Mouse (Mus musculus) heart, embryonic 10.5 days (tissue): ENCODE results near the gene Tmem239. TPM values are rescaled to one million over a fixed set of nuclear protein-coding genes. Genes with fewer than 3 reads are reported as not detected.
"Not testable (repeated sequence)": the region's sequence is repeated elsewhere in the genome, so short reads cannot be mapped to it uniquely, and the experiment has no call there.

ENCODE experiments used
- DNase-seq: peaks from one replicate; pipeline ENCODE4 v3.0.0-alpha.2; 2017; ENCODE audit warnings: low spot score
- H3K27ac ChIP-seq: fragments of 300-500 bp; sonication (generic); 2 replicates; pipeline ENCODE4 v1.5.1; 2016; ENCODE audit warnings: mild to moderate bottlenecking
- H3K27me3 ChIP-seq: fragments of 300-500 bp; sonication (generic); 2 replicates; pipeline ENCODE4 v1.6.1; 2016; ENCODE audit warnings: mild to moderate bottlenecking; ENCODE audit not compliant: poor library complexity, insufficient read depth, severe bottlenecking
- H3K36me3 ChIP-seq: fragments of 300-500 bp; sonication (generic); 2 replicates; pipeline ENCODE4 v1.6.1; 2016; ENCODE audit warnings: mild to moderate bottlenecking, moderate library complexity
- H3K4me1 ChIP-seq: fragments of 300-500 bp; sonication (generic); 2 replicates; pipeline ENCODE4 v1.6.1; 2016; ENCODE audit warnings: mild to moderate bottlenecking
- H3K4me3 ChIP-seq: fragments of 300-500 bp; sonication (generic); 2 replicates; pipeline ENCODE4 v1.5.1; 2016; ENCODE audit warnings: mild to moderate bottlenecking, moderate library complexity
- H3K9me3 ChIP-seq: fragments of 300-500 bp; sonication (generic); 2 replicates; pipeline ENCODE4 v1.6.1; 2016; ENCODE audit warnings: mild to moderate bottlenecking, moderate library complexity
- WGBS: fragments of 180-500 bp; shearing (Covaris S2); methylation state at CpG from one replicate; pipeline ENCODE4 v1.1.7; 2016; 5-methylcytosine and 5-hydroxymethylcytosine counted together
- polyA plus RNA-seq: library from polyadenylated mRNA; unstranded; fragments of >200 nt; fragmentation: Nextera tagmentation; extraction: Ambion mirVana; gene quantifications from 2 replicates; pipeline ENCODE4 v1.2.1, GENCODE M21; 2016

Gene Tmem239
- not detected in 2 replicates for polyA plus RNA-seq

- Histone ChIP-seq H3K4me1 (peaks cover under 1% of the 10 kb centered on the region; the same call in 1 of the 2 replicates), H3K9me3 (no peaks in the 10 kb centered on the region), H3K27ac (no peak within 1 kb of the TSS), H3K4me3 (no peak within 1 kb of the TSS), H3K27me3 (peaks cover 14% of the 10 kb centered on the region), H3K36me3 (no peaks in the 10 kb centered on the region)
- 76% methylated on average over 2 of the region's 2 CpGs for WGBS
- peak; percentile 31 for DNase-seq
These were observed at the start of gene Tmem239 for GRCm38 (mm10) chr2:130406178-130406577. TSS of gene Tmem239 (plus strand) at chr2:130406478.

- Histone ChIP-seq H3K4me1 (peaks cover 10% of the 10 kb centered on the region; the same call in 1 of the 2 replicates), H3K27ac (no peak overlapping the region), H3K27me3 (peaks cover 59% of the 10 kb centered on the region), H3K36me3 (no peaks in the 10 kb centered on the region), H3K9me3 (no peaks in the 10 kb centered on the region), H3K4me3 (no peak overlapping the region)
- WGBS: 88% methylated on average over 5 of the region's 5 CpGs
- DNase-seq: no peak
These were observed 48.7 kb upstream of the Tmem239 start for GRCm38 (mm10) chr2:130357551-130357950.

- Histone ChIP-seq H3K9me3 (no peaks in the 10 kb centered on the region), H3K27ac (no peak overlapping the region), H3K36me3 (no peaks in the 10 kb centered on the region), H3K4me1 (peaks cover 12% of the 10 kb centered on the region; the same call in 1 of the 2 replicates), H3K4me3 (no peak overlapping the region), H3K27me3 (peaks cover 72% of the 10 kb centered on the region)
- WGBS: 14% methylated on average over 5 of the region's 5 CpGs
- DNase-seq: no peak
These were observed 47.4 kb upstream of the Tmem239 start for GRCm38 (mm10) chr2:130358852-130359251.

DNA sequence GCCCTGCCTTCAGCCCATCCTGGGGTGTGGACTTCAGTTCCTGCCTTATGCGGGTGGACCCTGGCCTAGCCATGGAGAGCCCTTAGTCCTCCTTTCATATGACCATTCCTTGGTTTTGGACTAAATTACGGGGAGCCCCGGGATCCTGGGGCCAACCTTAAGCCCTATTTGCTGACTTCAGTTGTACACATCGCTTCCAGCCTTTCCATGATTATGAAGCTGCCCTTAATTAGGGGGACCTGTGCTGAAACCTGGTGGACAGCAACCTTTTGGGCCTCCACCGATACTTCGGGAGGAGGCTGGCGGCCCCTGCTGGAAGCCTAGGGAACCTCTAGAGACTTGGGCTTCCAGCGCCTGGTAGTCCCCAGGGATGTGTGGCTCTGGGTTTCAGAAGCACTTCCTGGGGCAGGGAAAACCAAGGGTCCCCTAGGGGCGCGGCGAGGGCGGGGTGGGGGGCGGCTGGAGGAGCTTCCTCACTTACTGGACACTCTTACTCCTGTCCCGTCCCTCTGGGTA, 43.7 kb upstream of the Tmem239 start:
- WGBS: 2% methylated on average over 14 of the region's 14 CpGs

DNA sequence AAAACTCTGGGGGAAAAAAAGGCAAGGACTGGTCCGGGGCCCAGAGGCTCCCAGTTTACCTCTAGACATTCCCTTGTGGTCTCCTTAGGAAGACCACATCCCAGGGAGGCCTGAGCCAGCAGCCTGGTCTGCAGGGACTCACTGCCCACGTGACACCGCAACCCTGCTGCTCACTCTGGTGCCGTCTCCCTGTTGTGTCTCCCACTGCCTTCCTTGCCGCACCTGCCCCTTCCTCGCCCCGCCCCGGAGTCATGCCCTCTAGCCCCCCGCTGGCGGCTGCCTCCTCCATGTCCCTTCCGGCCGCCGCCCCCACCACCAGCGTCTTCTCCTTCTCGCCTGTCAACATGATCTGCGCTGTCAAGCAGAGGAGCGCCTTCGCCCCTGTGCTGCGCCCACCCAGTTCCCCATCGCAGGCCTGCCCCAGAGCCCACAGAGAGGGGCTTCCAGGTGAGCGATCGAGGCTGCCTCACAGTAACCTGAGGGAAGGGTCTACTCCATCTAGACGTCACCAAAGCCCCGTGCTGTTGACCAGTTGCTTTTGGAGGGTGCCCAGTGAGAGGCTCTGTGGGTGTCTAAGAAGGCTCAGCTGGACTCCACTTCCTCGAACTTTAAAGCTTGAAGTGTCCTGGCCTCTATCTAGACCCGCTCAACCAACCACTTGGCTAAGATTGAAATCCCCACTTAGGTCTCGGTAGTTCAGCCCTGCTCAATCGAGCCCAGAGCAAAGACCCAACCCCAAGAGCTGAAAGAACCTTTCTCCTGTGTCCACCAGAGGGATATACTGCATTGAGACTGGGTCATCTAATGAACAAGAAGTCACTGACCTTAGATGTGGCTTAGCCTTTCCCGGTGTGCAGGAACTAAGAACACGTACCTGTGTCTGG, 40.8 kb upstream of the Tmem239 start:
- H3K4me1 ChIP-seq: peaks cover 21% of the 10 kb centered on the region
- DNase-seq: no peak
- no peaks in the 10 kb centered on the region for H3K9me3 ChIP-seq
- H3K27ac ChIP-seq: peak overlapping the region; percentile 79
- WGBS: 5% methylated on average over 30 of the region's 30 CpGs
- H3K36me3 ChIP-seq: no peaks in the 10 kb centered on the region
- peaks cover 67% of the 10 kb centered on the region for H3K27me3 ChIP-seq
- H3K4me3 ChIP-seq: peak overlapping the region; percentile 71

More for the DNA sequence above, 43.7 kb upstream of the Tmem239 start:
- H3K4me3 ChIP-seq: no peak overlapping the region
- no peaks in the 10 kb centered on the region for H3K36me3 ChIP-seq
- DNase-seq: peak; percentile 81
- H3K9me3 ChIP-seq: no peaks in the 10 kb centered on the region
- peaks cover 21% of the 10 kb centered on the region for H3K4me1 ChIP-seq
- H3K27me3 ChIP-seq: peaks cover 94% of the 10 kb centered on the region
- H3K27ac ChIP-seq: no peak overlapping the region

DNA sequence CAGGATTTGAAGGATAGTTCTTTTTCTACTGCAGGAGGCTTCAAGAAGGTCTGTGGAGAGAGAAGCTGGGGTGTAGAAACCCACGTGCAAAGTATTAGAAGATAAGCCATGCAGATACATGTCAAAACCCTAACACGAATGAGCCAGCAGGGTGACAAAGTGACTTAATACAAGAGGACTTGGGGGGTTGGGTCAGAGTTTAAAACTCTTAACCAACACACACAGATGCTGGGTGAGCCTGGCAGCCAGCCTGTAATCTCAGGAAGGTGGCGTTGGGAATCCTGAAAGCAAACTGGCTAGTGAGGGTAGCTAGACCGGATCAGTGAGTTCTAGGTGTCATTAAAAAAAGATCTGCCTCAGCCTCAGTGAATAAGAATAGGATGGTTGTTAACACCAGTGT, 38.9 kb upstream of the Tmem239 start:
- WGBS: 63% methylated on average over 4 of the region's 4 CpGs

DNA sequence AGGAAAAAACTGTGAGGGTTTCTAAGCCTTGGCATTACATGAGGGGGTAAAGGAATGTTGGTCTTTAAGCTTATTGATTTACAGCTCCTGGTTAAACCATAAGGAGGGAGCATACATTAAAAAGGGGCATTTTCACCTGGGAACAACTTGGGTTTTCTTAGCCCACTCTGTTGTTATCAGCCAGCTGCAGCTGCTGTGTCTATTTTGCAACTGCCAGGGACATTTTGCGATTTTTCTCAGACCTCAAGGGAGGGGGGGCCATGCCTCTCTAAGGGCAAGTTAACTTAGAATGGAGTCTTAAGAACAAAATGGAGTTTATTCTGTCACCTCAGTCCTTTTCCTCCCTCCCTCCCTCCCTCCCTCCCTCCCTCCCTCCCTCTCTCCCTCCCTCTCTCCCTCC, 33.3 kb upstream of the Tmem239 start:
- H3K36me3 ChIP-seq, DNase-seq, H3K9me3 ChIP-seq, H3K27ac ChIP-seq, H3K4me3 ChIP-seq, H3K4me1 ChIP-seq: not testable (repeated sequence)
- WGBS: 40% methylated on average over 1 of the region's 1 CpGs
- H3K27me3 ChIP-seq: peaks cover 23% of the 10 kb centered on the region; the same call in 1 of the 2 replicates

More for the DNA sequence above, 38.9 kb upstream of the Tmem239 start:
- H3K27ac ChIP-seq: no peak overlapping the region
- peaks cover 52% of the 10 kb centered on the region for H3K27me3 ChIP-seq
- H3K36me3 ChIP-seq: no peaks in the 10 kb centered on the region
- DNase-seq: no peak
- no peak overlapping the region for H3K4me3 ChIP-seq
- peaks cover 12% of the 10 kb centered on the region for H3K4me1 ChIP-seq
- no peaks in the 10 kb centered on the region for H3K9me3 ChIP-seq

- Histone ChIP-seq H3K27ac (no peak overlapping the region), H3K27me3 (peaks cover 23% of the 10 kb centered on the region; the same call in 1 of the 2 replicates), H3K9me3 (no peaks in the 10 kb centered on the region), H3K36me3 (no peaks in the 10 kb centered on the region), H3K4me3 (no peak overlapping the region), H3K4me1 (no peaks in the 10 kb centered on the region)
- WGBS: 62% methylated on average over 4 of the region's 4 CpGs
- DNase-seq: no peak
These were observed 31.3 kb upstream of the Tmem239 start for GRCm38 (mm10) chr2:130374951-130375350.

GRCm38 (mm10) chr2:130383205-130383604, 23.1 kb upstream of the Tmem239 start:
- no peak for DNase-seq
- Histone ChIP-seq H3K27me3 (no peaks in the 10 kb centered on the region), H3K4me3 (no peak overlapping the region), H3K4me1 (no peaks in the 10 kb centered on the region), H3K36me3 (no peaks in the 10 kb centered on the region), H3K27ac (no peak overlapping the region), H3K9me3 (no peaks in the 10 kb centered on the region)
- 66% methylated on average over 3 of the region's 3 CpGs for WGBS

DNA sequence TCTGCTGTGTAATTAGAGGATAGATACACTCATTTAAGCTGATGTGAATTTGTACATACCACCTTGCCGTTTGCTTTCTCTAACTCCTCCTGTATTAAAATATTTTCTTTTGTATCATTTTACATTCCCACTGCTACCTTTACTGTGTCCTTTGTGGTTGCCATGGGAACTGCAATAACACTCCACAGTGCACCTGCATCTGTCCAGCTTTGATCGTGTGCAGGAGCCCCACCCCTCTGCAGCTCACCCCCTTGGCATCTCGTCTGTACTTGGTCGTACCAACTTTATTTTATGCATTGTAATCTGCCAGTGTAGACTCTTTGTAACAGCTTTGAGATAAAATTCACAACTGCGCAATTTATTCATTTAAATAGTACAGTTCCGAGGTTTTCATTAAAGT, 22.4 kb upstream of the Tmem239 start:
- 81% methylated on average over 6 of the region's 6 CpGs for WGBS
- H3K4me3 ChIP-seq: no peak overlapping the region
- no peaks in the 10 kb centered on the region for H3K9me3 ChIP-seq
- no peaks in the 10 kb centered on the region for H3K27me3 ChIP-seq
- no peaks in the 10 kb centered on the region for H3K36me3 ChIP-seq
- no peak overlapping the region for H3K27ac ChIP-seq
- no peak for DNase-seq
- no peaks in the 10 kb centered on the region for H3K4me1 ChIP-seq

DNA sequence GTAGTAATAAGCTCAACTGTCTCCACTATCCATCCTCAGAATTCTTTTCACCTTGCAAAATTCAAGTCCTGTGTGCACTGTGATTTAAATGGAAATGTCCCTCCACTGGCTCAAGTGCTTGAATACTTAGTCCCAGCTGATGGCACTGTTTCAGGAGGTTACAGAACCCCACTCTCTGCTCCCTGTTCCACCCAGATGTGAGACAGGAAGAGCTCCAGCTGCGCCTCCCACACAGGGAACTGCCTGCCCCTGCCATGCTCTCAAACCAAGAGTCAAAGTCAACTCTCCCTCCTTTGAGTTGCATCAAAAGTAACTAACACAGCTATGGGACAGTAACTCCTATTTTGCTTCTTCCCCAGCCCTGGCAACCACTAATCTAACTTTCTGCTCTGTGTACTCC, 20.1 kb upstream of the Tmem239 start:
- no peak overlapping the region for H3K4me3 ChIP-seq
- 64% methylated on average over 1 of the region's 1 CpGs for WGBS
- no peaks in the 10 kb centered on the region for H3K27me3 ChIP-seq
- H3K4me1 ChIP-seq: no peaks in the 10 kb centered on the region
- no peak for DNase-seq
- H3K27ac ChIP-seq: no peak overlapping the region
- H3K36me3 ChIP-seq: peaks cover 8% of the 10 kb centered on the region
- H3K9me3 ChIP-seq: no peaks in the 10 kb centered on the region

DNA sequence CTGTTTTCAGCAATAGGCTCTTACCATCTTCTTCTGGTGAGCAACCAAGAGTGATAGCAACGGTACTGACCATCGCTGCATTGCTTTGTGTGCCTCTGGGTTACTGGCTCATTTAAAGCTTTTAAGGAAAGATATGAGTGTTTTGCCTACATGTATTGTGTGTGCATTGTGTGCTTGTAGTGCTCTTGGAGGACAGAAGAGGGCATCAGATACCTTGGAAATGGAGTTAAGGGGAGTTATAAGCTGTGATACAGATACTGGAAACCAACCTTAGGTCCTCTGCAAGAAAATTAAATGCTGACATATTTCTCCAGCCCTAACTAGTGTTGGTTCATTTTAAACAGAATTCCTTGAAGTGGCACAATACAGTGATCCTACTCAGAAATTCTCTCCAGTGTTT, 17.5 kb upstream of the Tmem239 start:
- no peak overlapping the region for H3K4me3 ChIP-seq
- WGBS: 75% methylated on average over 2 of the region's 2 CpGs
- no peaks in the 10 kb centered on the region for H3K9me3 ChIP-seq

DNA sequence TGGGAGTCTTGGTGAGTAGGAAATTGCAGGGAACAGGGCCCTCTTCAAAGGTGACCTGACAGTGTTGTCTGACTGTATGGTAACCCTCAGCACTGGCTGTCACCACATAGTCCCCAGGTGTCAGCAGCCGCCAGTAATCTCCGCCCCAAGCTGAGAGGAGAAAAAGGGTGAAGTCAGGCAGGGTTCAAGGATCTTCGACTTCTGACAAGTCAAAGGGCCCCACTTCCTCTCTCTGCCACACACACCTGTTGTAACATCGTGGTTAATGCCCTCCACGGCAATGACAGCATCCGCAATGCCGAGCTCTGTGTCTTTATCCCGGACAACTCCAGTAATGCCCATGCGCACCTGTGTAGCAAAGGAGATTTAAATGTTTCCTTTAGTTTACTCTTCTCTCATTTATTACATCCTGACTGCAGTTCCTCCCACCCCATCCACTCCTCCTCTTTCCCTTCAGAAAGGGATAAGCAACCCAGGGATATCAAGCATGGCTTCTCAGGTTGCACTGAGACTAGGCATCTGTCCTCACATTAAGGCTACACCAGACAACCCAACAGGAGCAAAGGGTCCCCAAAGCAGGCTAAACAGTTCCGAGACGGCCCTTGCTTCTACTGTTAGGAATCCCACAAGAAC, 15.2 kb upstream of the Tmem239 start:
- Histone ChIP-seq H3K27ac (no peak overlapping the region), H3K4me3 (no peak overlapping the region), H3K4me1 (no peaks in the 10 kb centered on the region), H3K36me3 (peaks cover 45% of the 10 kb centered on the region), H3K9me3 (no peaks in the 10 kb centered on the region), H3K27me3 (peaks cover 4% of the 10 kb centered on the region)
- peak; percentile 52 for DNase-seq
- 80% methylated on average over 11 of the region's 11 CpGs for whole genome bisulfite sequencing

More for the DNA sequence above, 17.5 kb upstream of the Tmem239 start:
- no peak overlapping the region for H3K27ac ChIP-seq
- no peaks in the 10 kb centered on the region for H3K27me3 ChIP-seq
- DNase-seq: no peak
- H3K4me1 ChIP-seq: no peaks in the 10 kb centered on the region
- peaks cover 24% of the 10 kb centered on the region for H3K36me3 ChIP-seq
